Mouse (Mus musculus): ENCODE results near the gene Lrmda.

Gene Lrmda

DNA sequence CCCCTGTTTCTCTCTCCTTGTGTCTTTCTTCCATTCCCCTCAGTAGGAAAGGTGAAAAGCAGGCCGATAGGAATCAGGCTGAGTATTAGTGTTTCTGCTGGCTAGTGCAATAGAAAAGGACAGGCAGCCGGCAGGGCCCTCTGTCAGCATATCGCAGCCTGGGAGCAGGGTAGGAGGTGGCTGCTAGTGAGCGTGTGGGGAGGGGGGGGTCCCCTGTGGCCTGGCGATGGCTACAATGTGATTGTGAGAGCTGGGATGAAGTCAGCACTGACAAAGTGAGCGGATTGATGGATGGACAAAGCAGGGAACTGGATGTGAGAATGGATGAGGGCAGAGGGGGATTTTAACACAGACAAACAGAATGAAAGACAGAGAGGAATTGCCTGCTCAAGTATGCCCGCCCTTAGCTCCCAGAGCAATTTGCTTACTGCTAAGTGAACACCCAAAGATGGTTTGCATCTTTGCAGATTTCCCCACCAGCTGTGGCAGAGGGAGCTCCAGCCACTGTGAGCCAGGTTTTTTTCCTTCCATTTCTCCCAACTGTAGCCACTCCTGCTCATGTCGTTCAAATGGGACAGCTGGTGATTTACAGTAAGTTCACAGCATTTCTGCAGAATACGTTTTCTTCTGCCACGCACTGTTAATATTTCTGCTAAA lies 240.0 kb downstream of the Lrmda start:
- DNase-seq, result no peak

DNA sequence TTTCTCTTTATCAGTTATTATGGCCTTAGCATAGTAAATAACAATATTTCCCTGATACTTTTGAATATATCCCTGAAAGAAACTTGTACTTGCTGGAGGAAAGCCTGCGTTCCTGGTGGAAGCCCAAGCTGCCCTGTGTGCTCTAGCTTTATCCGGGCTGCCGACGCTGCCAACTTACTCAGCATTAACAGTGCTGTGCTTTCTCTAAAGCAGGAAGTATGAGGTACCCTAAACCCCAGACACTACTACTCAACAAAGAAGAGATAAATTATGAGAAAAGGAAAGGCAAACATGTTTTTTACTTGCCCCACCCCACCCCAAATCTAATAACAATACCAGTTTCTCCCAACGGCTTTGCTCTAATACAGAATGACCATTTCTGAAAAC lies 240.5 kb downstream of the Lrmda start:
- DNase-seq, result no peak

DNA sequence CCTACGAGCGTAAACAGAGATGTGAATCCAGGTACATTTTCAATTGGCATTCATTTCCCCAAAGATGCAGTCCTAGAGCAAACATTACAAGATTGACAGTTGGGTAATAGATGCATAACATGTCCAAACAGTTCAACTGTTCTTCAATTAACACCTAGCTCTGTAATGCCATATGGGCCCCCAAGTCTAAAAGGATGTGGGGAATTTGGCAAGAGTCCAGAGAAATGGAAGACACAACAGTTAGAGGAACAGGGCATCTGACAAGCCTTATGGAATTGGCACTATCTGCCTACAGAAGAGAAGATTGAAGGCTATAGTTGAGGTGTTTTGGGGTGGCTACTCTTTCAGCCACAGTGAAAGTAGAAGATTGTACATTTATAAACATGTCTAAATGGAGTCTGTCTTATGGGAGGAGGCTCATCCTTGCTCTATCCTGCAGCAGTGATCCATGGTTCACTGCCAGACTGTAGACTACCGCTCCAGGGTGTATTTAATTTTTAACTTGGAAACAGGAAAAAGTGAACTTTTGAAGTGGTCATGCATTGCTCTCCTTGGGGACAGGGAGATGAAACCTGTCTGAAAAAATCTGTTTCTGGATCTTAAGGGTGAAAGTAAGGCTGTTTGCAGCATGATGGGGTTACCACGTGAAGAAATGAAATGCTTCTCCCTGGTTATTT lies 245.9 kb downstream of the Lrmda start:
- DNase-seq, result no peak

DNA sequence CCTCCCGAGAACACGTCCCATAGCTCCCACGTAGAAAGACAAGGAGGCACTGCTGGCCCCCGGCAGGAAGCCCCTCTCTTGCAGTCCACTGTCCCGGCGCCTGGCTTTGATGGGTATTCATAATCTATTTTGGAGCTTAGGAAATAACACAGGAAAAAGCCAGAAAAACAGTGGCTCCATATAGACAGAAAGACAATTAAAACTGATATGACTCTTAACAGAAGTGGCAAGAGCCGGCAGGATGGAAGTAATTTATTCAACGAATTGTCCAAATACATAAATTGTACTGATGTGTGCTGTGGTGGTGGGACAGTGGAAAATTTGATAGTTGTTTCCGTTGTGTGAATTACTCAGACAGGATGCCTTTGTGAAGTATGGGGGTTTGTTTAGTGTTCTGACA lies 250.3 kb downstream of the Lrmda start:
- no peak for DNase-seq

DNA sequence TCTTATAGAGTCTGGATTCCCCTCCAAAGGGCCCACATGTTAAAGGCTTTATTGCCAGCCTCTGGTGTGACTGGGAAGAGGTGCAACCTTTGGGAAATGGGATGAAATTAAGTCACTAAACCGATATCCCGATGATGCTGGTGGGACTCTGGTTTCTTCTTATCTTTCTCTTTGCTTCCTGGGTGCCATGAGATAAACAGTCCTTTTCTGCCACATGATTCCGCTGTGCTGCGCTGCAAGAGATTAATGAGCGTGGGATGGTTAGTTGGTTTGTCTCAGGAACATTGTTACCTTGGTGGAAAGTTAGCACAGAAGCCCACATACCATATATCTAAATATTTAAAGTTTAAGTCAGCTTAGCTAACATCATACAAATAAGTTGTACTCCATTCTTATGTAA lies 258.5 kb downstream of the Lrmda start:
- DNase-seq, result no peak

DNA sequence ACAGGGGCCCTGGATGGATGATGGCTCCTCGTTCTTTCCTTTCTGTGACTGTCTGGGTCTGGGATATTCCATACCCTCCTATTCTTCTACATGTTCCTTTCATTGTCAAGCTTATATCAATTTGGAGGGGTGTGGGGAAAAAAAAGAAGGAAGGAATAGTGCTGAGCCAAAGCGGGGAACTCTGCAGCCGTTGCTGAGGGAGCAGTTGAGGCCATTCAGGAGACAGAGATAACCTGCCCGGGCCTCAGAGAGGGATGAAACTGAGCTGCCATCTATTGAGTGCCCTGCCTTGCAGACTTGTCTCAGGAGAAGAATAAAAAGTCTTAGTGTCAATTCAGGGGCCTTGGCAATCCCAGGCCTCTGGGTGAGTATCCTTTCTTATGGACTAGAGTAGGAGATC lies 260.1 kb downstream of the Lrmda start:
- DNase-seq, result no peak

DNA sequence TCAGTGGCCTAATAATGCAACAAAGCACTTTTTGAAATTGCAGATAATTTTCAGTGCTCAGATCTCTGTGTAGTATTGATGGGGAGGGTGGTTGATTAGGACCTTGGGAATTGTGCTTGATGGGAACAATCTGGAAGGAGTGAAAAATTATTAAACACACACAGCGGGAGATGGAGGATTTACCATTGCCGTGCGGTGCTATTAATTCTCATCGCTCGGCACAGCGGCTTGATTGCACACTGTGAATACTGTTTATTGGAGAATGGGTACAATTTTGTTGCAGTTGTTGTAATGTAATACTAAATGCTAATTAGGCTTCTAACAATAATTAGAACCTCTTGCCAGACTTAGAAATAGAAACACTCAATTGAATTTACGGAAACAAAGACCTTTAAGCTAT lies 262.1 kb downstream of the Lrmda start:
- DNase-seq, result no peak

DNA sequence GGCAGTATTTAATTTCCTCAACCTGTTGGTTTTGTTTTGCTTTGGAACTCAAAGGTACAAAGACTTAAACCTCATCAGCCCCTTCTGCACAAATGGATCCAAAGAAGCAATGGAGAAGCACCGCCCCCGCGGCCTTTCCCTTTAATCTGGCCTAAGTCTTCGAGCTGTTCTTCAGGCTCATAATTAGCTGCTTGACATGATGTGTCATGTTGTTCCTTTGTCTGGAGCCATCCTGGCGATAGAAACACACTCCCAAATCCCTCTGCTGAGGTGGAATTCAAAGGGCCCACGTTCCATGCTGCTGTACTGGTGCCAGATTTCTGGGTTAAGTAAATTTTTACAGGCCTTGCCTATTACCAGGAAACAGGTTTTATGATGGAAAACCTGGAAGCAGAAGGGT lies 263.3 kb downstream of the Lrmda start:
- DNase-seq, result no peak

DNA sequence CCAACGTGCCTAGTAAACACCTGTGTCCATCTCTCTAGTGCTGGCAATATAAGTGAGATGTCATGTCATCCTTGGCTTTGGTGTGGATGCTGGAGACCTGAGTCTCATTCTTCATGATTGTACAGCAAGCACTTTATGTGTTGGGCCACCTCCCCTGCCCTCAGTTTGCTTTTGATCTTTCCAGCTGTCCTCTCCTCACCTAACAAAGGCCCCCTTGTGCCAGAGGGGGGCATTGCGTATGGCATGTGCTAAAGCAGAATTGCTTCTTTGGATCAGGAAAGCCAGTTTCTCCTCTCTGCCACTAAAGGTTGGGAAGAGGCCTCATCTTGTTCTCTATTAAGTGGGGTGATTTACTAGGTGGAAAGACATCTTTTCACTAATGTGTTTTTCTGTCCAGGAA lies 264.2 kb downstream of the Lrmda start:
- DNase-seq, result no peak

DNA sequence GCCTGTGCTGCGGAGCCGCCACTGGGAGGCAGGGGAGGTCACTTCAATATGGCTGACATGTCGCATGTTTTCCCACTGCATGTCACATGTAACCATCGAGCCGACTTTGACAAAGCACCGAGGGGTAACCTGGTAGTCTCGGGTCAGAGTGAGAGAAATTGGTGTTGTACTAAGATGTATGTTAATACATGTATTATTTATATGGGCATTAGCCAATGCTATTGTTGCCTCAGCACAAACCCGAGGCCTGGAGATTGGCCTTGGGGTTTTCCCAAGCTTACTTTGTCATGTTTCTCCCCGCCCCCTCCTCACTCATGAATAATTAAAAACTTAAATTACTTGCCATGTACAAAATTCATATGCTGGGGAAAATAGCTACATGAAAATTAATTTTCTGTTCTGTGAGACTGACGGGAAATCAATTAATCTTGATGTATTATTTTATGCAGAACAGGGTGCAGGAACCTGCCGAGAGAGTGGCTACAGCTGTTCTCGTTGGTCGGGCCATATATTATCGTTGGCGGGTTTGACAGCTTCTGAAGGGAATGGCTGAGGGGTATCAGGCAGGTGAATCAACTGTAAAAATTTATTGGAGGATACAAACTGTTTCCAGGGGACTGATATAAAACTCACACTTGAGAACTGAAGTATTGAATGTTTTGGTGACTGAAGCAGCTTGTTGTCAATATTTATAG lies 265.5 kb downstream of the Lrmda start:
- DNase-seq, result no peak

DNA sequence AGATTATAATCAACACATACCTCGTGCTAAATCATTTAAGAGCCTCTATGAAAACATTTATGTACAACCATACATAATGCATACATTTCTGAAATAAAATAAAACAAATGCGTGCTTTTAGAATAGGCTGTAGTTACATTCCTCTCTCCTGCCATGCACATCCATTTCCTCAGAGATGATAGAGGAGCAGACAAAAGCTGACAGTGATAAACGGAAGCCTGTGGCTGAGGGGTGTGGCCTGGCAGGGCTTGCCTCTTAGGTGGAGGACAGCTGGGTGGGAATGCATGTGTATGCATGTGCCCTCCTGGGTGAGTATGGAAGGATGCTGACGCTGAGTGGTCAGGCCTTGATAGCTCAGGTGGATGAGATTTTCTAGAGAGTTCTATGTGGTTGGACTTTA lies 266.3 kb downstream of the Lrmda start:
- DNase-seq, result no peak

DNA sequence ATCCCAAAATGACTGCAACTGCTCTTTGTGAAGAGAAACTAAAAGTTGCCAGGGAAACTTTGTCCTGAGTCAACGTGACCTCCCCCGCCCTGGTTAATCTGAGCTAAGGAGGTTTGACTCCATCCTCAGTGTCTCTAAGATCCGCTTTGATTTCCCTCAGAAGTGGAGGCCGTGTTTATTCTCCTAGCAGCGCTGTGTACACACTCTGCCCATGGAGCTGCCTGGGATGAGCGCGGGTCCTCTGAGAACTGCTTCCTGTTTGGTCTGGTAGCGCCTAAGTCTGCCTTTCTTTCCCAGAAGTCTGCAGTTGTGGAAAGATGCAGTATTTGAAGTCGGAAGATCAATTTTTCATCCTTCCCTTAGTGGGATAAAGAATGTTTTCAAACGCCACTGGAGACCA lies 268.7 kb downstream of the Lrmda start:
- DNase-seq, result no peak

DNA sequence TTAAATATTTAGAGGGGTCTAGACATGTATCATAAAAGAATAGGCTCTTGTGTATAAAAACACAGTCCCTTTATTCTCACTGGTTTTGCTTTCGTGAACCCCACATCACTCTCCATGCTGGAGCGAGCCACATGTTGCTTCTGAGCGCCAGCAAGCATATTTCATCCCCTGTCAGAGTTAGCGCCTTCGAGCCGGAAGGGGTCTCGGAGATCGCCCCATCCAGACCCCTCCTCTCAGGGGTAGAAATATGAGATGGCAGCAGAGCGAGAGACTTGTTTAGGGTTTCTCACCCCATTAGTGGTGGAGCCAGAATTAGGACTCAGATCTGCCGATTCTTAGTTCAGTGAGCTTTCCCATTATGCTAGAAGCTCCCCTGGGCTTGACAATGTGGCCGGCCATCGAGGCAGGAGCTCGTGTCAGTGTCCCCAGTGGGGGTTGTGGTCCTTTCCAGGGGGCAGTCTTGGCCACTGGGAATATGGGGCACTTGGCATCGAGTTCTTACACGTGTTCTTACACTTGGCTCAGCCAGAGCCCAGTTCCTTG lies 269.9 kb downstream of the Lrmda start:
- no peak for DNase-seq

DNA sequence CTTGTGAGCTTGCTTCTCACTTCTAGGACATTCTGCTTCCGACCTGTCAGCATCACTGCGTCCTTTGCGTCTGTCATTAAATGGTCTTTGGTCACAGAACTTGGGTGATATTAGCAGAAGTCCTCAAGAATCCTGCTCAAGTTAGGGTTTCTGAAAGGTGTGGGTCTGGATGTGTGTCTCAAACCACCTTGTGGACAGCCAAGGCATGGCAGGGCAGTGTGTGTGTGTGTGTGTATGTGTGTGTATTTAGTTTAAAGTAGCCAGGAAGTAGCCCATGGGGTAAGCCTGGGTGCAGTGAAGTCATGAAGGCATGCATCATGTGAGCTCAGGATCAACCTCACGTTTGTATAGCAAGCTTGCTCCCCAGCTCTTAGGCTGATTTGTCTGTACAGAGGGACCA lies 274.9 kb downstream of the Lrmda start:
- DNase-seq, result no peak

DNA sequence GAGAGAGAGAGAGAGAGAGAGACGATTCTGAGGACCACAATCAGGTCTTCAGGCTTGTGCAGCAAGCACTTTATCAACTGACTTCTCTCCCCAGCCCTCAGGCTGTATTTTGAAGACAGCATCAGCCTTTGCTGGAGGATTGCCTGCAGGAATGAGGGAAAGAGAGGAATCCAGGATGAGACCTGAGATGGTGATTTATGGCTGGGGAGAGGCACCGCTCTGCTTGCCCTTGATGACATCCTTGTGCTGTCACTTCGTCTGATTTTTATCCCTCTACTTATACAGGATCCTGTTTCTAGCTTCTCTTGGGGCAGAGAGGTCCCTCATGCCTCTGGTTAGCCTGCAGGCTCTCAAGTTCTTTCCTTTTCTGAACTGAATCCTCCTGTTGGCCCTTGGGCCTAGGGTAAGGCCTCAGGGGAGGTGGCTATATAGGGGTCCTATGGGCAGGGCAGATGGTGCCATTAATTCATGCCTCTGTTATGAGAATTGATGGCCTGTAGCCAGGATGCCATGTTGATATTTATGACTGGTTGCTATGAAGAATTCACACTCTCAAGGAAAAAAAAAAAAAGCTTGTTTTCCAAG lies 277.2 kb downstream of the Lrmda start:
- DNase-seq, result no peak

DNA sequence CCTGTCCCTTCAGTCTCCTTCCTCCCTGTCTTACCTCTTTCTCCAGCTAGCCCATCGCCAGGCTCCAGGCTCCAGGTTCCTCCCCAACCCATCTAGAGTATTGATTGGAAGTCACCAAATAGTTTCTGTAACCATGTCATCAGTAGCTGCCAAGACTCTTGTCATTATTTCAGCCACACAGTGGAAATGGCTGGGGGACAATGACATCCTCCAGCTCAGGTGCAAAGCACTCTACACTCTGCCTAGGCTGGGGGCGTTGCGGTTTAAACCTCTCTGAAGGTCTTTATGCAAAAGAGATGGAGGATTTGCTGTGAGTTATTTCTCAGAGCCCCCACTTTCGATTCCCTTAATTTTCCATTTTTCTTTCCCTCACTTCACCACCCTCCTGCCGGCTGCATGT lies 287.2 kb downstream of the Lrmda start:
- no peak for DNase-seq

DNA sequence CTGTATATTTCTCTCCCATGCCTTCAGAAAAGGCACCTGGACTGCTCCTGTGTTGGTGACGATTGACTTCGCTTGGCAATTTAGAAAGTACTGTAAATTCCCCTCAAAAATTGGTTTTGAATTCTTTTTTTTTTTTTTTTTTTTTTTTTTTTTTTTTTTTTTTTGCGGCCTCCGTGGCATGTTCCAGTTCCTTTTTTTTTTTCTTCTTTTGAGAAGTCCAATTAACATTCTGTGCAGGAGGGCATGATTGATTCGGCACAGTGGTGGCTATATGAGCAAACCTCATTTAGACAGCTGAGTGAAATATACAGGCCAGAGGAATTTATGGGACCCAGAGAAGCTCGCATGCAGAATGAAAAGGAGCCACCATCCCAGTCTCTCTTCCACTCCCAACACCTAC lies 288.5 kb downstream of the Lrmda start:
- DNase-seq, result no peak

DNA sequence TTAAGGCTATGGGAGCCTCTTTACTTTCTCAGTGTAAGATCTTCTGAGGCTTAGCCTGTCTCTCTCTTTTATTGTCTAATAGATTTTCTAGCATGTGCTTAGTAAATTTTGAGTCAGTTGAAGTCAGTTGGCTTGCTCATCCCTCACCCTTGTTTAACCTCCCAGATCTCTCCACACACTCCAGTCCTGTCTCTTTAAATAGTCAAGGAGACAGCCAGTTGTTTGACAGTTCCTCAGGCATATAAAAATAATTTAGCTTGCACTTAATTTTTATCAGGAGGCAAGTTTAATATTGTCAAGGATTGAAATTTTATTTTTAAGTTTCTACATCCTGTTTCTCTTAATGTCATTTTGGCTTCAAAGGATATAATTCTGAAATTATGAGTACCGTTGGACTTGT lies 303.5 kb downstream of the Lrmda start:
- DNase-seq, result no peak

DNA sequence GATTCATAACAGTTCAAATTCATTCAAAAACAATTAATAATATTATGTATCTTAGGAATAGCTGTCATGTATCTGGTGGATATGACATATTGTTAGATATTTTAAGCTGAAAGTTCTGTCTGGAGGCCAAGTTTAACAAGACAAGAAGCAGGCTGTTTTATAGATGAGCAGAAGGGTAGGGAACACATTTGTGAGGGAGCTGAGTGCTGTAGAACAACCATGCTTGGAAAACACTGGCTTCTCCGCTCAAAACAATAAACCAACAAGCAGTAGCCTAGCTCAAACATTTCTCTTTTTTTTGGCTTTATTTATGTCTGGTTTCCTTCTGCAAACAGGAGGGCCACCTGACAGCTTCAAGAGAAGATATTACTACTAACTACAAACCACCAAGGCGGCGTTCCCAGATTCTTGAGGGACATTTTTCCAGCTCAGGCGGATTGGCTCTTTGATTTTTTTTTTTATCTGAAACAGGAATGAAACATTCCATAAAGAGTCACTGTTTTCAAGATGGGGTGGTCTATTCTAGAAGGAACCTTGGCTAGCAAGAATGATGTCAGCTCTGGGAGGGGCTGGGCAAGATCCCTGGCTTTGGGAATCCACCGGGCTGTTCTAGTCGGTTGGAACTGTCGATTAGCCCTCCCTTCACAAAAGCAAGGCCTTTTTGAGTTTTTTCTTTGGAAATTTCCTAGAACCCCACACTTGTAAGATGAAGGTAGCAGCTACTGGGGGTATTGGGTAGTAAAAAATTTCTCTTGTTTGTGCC lies 304.2 kb downstream of the Lrmda start:
- DNase-seq, result peak; percentile 61

DNA sequence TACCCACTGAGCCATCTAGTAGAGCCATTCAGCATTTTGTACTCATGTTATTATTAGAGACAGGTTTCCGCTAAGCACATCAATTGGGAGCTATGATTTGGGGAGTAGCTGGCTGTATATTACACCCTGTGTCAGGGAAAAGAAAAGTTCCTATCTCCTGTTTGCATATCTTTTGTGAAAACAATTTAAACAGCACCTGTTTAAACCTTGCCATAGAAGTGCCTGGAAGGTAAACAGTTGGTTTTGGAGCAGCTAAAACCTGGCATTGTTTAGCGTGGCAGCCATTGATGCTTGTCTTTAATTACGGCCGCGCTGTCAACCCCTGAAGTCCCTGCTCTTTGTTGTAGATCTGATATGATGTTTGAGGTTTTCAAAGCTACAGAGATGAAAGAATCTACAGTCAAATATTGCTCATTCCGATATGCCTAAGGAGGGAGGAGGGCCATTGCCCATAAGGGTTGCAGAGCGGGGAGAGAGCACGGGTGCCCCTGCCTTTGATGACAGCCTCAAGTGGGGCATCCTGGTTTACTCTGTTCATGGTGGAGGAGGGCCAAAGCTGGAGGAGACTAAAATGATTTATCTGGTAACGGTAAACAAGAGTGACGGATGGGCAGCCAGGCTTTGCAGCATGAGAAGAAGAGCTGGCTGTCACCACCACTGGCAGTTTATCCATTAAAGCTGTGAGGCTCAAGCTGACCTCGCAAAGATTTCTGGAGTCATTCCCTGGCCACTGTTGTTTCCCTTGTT lies 306.9 kb downstream of the Lrmda start:
- no peak for DNase-seq

DNA sequence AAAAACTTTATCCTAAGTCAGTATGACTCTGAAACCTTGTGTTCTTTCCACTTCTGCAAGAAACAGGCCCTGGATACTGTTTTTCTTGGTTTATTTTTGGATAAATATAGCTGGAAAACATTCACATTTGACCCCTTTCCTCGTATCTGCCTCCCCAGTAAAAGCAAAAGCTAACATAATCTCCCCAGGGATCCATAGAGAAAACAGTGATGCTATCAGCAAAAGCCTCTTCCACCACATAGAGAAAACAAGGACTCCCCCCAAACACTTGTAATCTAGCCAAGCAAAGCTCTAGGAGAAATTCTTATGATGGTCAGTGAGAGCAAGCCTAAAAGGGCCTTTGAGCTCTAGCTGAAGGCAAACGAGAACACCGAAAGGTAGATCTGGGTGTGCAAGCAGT lies 309.7 kb downstream of the Lrmda start:
- no peak for DNase-seq

DNA sequence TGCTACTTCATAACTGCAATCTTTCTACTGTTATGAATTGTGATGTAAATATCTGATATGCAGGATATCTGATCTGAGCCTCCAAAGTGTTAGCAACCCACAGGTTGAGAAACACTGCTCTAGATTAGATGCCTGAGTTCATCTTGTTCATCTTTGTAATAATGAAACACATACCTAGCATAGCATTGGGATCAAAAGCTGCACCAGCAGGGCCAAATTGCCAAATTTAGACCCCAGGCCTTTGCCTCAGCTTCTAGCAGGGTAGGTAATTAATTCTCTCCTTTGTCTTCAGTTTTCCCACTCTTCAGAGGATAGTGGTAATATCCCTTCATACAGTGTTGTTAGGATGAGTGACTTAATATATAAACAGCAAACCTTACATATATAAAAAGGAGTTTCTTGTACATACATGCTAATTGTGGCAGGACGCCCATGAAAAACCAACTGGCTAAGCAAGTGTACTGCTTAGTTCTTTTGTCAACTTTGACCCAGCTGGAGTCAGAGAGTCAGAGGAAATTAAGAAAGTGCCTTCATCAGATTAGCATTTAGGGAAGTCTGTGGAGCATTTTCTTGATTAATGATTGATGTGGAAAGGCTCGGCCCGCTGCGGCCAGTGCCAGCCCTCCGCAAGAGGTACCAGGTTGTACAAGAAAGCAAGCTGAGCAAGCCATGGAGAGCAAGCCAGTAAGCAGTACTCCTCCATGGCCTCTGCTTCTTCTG lies 315.7 kb downstream of the Lrmda start:
- DNase-seq, result no peak

Measured in layer of hippocampus, adult 9-11 months (tissue).